Mouse (Mus musculus): ENCODE measurements around the gene Hist1h2bc. TPM values are rescaled to one million over a fixed set of nuclear protein-coding genes. Genes with fewer than 3 reads are reported as not detected.

The Hist1h2bc gene
- polyA plus RNA-seq, 1 experiment: 55.8 TPM

DNA sequence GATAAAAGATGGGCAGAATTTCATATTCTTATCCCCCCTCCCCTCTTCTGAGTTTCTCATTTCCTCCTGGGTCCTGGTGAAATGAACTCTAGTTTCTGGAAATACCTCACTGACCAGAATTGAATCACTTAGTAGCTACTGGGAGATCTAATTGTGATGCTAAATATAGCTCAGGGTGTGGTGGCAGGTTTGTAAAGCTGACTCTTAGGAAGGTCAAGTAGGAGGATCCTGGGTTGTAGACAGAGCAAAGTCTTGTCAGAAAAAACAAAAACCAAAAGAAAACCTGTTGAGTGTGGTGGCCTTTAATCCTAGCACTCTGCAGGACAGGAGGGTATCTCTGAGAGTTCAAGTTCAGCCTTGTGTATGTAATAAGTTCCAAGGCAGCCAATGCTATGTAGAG lies 58.0 kb downstream of the Hist1h2bc start:
- TF ChIP-seq POLR2A (IDR thresholded peaks at IDR 0.05; ENCODE audit: borderline replicate concordance, low read depth, low read length) (no peak), CTCF (IDR thresholded peaks at IDR 0.05; ENCODE audit: low read depth, low read length) (no peak)
- Histone ChIP-seq H3K4me1 (ENCODE audit: control insufficient read depth, insufficient read depth, low read length) (peaks cover 7% of the 10 kb centered on the region), H3K4me3 (ENCODE audit: insufficient read depth, low read length) (no peak overlapping the region), H3K27ac (ENCODE audit: insufficient read depth, low read depth, low read length) (no peak overlapping the region)

Other genes with a start within 250 kb of the Hist1h2bc start
- not detected in 2 replicates for gene Btn1a1, start 218.3 kb upstream of the Hist1h2bc start, polyA plus RNA-seq (2012; ENCODE audit: insufficient read depth, insufficient read length, missing spikeins)
- gene Btn2a2, start 195.3 kb upstream of the Hist1h2bc start, polyA plus RNA-seq (2012; ENCODE audit: insufficient read depth, insufficient read length, missing spikeins): not detected in 2 replicates
- 2.5 and 3.1 TPM in 2 replicates for gene Hist1h4h, start 153.1 kb upstream of the Hist1h2bc start, polyA plus RNA-seq (2012; ENCODE audit: insufficient read depth, insufficient read length, missing spikeins)
- 42.5 and 76.9 TPM in 2 replicates for gene Hist1h2af, start 150.3 kb upstream of the Hist1h2bc start, polyA plus RNA-seq (2012; ENCODE audit: insufficient read depth, insufficient read length, missing spikeins)
- gene Hist1h3g, start 148.8 kb upstream of the Hist1h2bc start, polyA plus RNA-seq (2012; ENCODE audit: insufficient read depth, insufficient read length, missing spikeins): not detected in 2 replicates
- gene Hist1h2bh, start 140.8 kb upstream of the Hist1h2bc start, polyA plus RNA-seq (2012; ENCODE audit: insufficient read depth, insufficient read length, missing spikeins): 0.71 and 0.97 TPM in 2 replicates
- gene Hist1h3f, start 140.1 kb upstream of the Hist1h2bc start, polyA plus RNA-seq (2012; ENCODE audit: insufficient read depth, insufficient read length, missing spikeins): 0.80 TPM in 1 of 2 replicates, not detected in the other
- gene Hist1h4f, start 132.6 kb upstream of the Hist1h2bc start, polyA plus RNA-seq (2012; ENCODE audit: insufficient read depth, insufficient read length, missing spikeins): 4.7 TPM in 1 of 2 replicates, not detected in the other
- 0.11 and 0.39 TPM in 2 replicates for gene Hist1h1d, start 130.9 kb upstream of the Hist1h2bc start, polyA plus RNA-seq (2012; ENCODE audit: insufficient read depth, insufficient read length, missing spikeins)
- gene Hist1h3e, start 121.8 kb upstream of the Hist1h2bc start, polyA plus RNA-seq (2012; ENCODE audit: insufficient read depth, insufficient read length, missing spikeins): 1.5 and 3.6 TPM in 2 replicates
- gene Hist1h2ae, start 113.0 kb upstream of the Hist1h2bc start, polyA plus RNA-seq (2012; ENCODE audit: insufficient read depth, insufficient read length, missing spikeins): 1.7 TPM in 1 of 2 replicates, not detected in the other
- gene Hist1h2bg, start 112.8 kb upstream of the Hist1h2bc start, polyA plus RNA-seq (2012; ENCODE audit: insufficient read depth, insufficient read length, missing spikeins): 9.8 and 11.9 TPM in 2 replicates
- 3.8 and 7.9 TPM in 2 replicates for gene Hist1h2bf, start 110.0 kb upstream of the Hist1h2bc start, polyA plus RNA-seq (2012; ENCODE audit: insufficient read depth, insufficient read length, missing spikeins)
- not detected in 2 replicates for gene Hist1h2ad, start 109.8 kb upstream of the Hist1h2bc start, polyA plus RNA-seq (2012; ENCODE audit: insufficient read depth, insufficient read length, missing spikeins)
- gene Hist1h3d, start 108.4 kb upstream of the Hist1h2bc start, polyA plus RNA-seq (2012; ENCODE audit: insufficient read depth, insufficient read length, missing spikeins): 2.3 and 3.2 TPM in 2 replicates
- 1.6 and 2.5 TPM in 2 replicates for gene Hist1h4d, start 102.6 kb upstream of the Hist1h2bc start, polyA plus RNA-seq (2012; ENCODE audit: insufficient read depth, insufficient read length, missing spikeins)
- 0.86 and 2.1 TPM in 2 replicates for gene Hist1h2be, start 63.1 kb upstream of the Hist1h2bc start, polyA plus RNA-seq (2012; ENCODE audit: insufficient read depth, insufficient read length, missing spikeins)
- gene Hist1h1e, start 61.6 kb upstream of the Hist1h2bc start, polyA plus RNA-seq (2012; ENCODE audit: insufficient read depth, insufficient read length, missing spikeins): 2.6 TPM in 2 replicates
- gene Hist1h2ac, start 251 bp upstream of the Hist1h2bc start, polyA plus RNA-seq (2012; ENCODE audit: insufficient read depth, insufficient read length, missing spikeins): 0.35 and 0.40 TPM in 2 replicates
- gene Hist1h1t, start 11.6 kb downstream of the Hist1h2bc start, polyA plus RNA-seq (2012; ENCODE audit: insufficient read depth, insufficient read length, missing spikeins): 0.62 TPM in 1 of 2 replicates, not detected in the other
- not detected in 2 replicates for gene Hist1h4c, start 14.3 kb downstream of the Hist1h2bc start, polyA plus RNA-seq (2012; ENCODE audit: insufficient read depth, insufficient read length, missing spikeins)
- gene Hfe, start 26.7 kb downstream of the Hist1h2bc start, polyA plus RNA-seq (2012; ENCODE audit: insufficient read depth, insufficient read length, missing spikeins): 95.3 and 104 TPM in 2 replicates
- 75.5 and 80.8 TPM in 2 replicates for gene Hist1h1c, start 54.6 kb downstream of the Hist1h2bc start, polyA plus RNA-seq (2012; ENCODE audit: insufficient read depth, insufficient read length, missing spikeins)
- 1.2 TPM in 1 of 2 replicates, not detected in the other for gene Hist1h3c, start 61.4 kb downstream of the Hist1h2bc start, polyA plus RNA-seq (2012; ENCODE audit: insufficient read depth, insufficient read length, missing spikeins)
- gene Hist1h2bb, start 62.5 kb downstream of the Hist1h2bc start, polyA plus RNA-seq (2012; ENCODE audit: insufficient read depth, insufficient read length, missing spikeins): 1.3 TPM in 1 of 2 replicates, not detected in the other
- gene Hist1h2ab, start 66.9 kb downstream of the Hist1h2bc start, polyA plus RNA-seq (2012; ENCODE audit: insufficient read depth, insufficient read length, missing spikeins): 4.3 and 8.4 TPM in 2 replicates
- 2.1 and 4.8 TPM in 2 replicates for gene Hist1h3b, start 68.1 kb downstream of the Hist1h2bc start, polyA plus RNA-seq (2012; ENCODE audit: insufficient read depth, insufficient read length, missing spikeins)
- gene Hist1h4b, start 72.8 kb downstream of the Hist1h2bc start, polyA plus RNA-seq (2012; ENCODE audit: insufficient read depth, insufficient read length, missing spikeins): 4.5 and 5.1 TPM in 2 replicates
- gene Hist1h4a, start 77.0 kb downstream of the Hist1h2bc start, polyA plus RNA-seq (2012; ENCODE audit: insufficient read depth, insufficient read length, missing spikeins): not detected in 2 replicates
- not detected in 2 replicates for gene Hist1h3a, start 78.2 kb downstream of the Hist1h2bc start, polyA plus RNA-seq (2012; ENCODE audit: insufficient read depth, insufficient read length, missing spikeins)
- not detected in 2 replicates for gene Hist1h1a, start 79.5 kb downstream of the Hist1h2bc start, polyA plus RNA-seq (2012; ENCODE audit: insufficient read depth, insufficient read length, missing spikeins)
- not detected in 2 replicates for gene Trim38, start 85.7 kb downstream of the Hist1h2bc start, polyA plus RNA-seq (2012; ENCODE audit: insufficient read depth, insufficient read length, missing spikeins)
- not detected in 2 replicates for gene Slc17a2, start 122.8 kb downstream of the Hist1h2bc start, polyA plus RNA-seq (2012; ENCODE audit: insufficient read depth, insufficient read length, missing spikeins)
- gene Slc17a3, start 155.2 kb downstream of the Hist1h2bc start, polyA plus RNA-seq (2012; ENCODE audit: insufficient read depth, insufficient read length, missing spikeins): not detected in 2 replicates
- gene Slc17a1, start 183.6 kb downstream of the Hist1h2bc start, polyA plus RNA-seq (2012; ENCODE audit: insufficient read depth, insufficient read length, missing spikeins): not detected in 2 replicates
- gene Slc17a4, start 230.8 kb downstream of the Hist1h2bc start, polyA plus RNA-seq (2012; ENCODE audit: insufficient read depth, insufficient read length, missing spikeins): not detected in 2 replicates
- not detected in 2 replicates for gene Hist1h2ba, start 250.0 kb downstream of the Hist1h2bc start, polyA plus RNA-seq (2012; ENCODE audit: insufficient read depth, insufficient read length, missing spikeins)